Mouse (Mus musculus) brain, adult 2 months (tissue): ENCODE results near the gene Cd9.
A peak's percentile ranks its signal among the peaks of the same experiment; 100 is the strongest.

ENCODE experiments used
- DNase-seq: peaks from one replicate; pipeline ENCODE4 v3.0.0; 2011; ENCODE audit warnings: low read depth, low spot score

The Cd9 gene

DNA sequence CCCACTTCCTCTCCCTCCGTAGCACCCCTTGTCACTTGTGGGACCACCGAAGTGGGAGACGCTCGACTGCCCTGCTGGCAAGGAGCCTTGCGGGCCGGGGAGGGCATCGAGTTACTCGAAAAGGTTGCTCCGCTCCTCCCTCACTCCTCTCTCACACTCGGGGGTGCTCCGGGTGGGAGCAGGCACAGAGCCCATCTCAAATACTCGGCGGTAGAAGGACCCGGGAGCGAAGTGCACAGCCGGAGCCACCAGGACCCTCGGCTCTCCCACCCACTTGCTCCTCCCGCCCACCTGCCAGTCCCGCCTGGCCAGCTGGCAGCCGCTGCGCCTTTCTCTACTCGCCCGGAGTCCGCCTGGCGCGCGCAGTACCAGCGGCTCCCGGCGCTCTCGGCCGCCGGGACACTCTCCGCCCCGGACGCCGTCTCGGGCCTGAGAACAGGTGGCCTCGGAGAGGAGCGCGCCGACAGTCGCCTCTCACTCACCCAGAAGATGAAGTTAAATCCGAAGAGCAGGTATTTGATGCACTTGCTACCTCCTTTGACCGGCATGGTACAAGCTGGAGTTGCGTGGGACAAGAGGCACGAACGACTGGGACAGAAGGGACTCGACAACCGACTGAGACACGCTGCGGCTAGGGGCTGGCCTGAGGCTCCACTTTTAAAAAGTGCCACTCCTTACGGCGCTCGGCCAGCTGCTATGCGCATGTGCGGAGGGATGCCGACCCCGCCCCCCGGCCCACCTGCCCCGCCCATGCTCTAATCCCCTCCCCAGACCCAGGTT lies at the start of gene Cd9:
Gene Cd9, minus strand, starts transcription at position 700 of the 780 bp plus-strand sequence.
- DNase-seq: peak; percentile 52

GRCm38 (mm10) chr6:125541296-125541695 lies 46.7 kb upstream of the Cd9 start:
- no peak for DNase-seq

DNA sequence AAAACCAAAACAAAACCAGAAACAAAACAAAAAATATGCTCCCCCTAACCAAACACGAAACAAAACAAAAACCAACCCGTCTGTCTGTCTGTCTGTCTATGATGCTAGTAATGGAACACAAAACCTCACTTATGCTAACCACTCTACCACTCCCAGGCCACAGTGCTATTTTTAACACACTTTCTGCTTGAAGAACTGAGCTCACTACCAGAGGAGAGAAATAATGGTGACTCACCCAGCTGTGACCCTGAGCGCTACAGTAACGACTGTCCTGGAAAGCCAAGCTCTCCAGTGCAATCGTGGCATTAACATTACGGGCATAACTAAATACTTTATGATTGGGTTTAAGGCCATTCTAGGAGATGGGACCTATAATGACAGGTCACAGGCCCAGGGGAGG lies 46.2 kb upstream of the Cd9 start:
- DNase-seq: no peak

GRCm38 (mm10) chr6:125540199-125540598 lies 45.6 kb upstream of the Cd9 start:
- no peak for DNase-seq

DNA sequence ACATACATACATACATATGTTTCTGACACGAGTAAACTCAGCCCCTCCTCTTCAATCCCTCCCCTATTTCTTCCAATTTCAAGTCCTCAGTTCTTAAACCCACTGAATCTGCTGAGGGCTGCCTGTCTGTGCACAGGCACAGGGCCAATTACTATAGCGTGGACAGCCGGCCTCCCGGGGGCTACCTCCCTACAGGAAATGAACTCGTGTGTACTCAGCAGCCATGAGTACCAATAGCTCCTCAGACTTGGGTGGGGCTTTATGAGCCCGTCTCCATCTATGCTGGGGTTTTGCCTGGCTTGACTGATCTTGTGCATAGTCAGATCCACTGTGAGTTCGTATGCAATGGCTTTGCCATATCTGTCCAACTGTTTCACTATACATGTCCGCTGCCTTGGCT lies 44.8 kb upstream of the Cd9 start:
- DNase-seq: no peak

DNA sequence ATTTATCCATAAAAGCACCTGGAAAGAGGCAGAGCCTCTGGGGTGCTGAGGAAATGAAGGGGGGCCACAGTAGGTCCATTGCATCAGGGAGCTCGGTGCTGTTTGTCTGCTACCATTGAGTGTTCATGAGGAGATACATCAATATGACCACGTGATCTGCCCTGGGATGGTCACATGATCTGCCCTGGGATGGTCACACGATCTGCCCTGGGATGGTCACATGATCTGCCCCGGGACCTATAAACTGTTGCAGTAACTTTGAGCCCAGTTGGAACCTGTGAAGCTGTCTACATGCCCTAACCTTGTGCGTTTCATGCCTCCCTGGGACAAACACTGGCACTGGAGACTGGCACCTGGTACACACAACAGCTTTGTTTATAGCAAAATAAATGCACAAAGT lies 43.9 kb upstream of the Cd9 start:
- no peak for DNase-seq

- DNase-seq: no peak
Measured at GRCm38 (mm10) chr6:125534990-125535389, 40.4 kb upstream of the Cd9 start.

GRCm38 (mm10) chr6:125533104-125533650 lies 38.6 kb upstream of the Cd9 start:
- no peak for DNase-seq

GRCm38 (mm10) chr6:125529479-125529878 lies 34.9 kb upstream of the Cd9 start:
- DNase-seq: no peak

- no peak for DNase-seq
Measured at GRCm38 (mm10) chr6:125528614-125529200, 34.1 kb upstream of the Cd9 start.

DNA sequence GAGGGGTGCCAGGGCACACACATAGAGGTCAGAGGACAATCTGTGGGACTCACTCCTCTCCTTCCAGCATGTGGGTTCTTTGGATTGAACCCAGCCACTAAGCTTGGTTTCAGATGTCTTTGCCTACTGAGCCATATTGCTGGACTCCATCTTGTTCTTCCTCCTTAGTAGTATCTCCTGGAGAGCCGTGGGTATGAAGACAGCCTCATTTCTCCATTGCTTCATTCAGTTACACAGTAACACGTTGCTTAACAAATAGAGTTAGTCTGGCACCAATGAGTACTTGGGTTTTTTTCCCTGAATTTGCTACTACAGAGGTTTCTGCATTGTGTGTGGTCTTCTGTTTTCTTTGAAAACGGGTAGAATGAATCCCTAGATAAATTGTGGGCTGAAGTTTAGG lies 31.5 kb upstream of the Cd9 start:
- DNase-seq: no peak

DNA sequence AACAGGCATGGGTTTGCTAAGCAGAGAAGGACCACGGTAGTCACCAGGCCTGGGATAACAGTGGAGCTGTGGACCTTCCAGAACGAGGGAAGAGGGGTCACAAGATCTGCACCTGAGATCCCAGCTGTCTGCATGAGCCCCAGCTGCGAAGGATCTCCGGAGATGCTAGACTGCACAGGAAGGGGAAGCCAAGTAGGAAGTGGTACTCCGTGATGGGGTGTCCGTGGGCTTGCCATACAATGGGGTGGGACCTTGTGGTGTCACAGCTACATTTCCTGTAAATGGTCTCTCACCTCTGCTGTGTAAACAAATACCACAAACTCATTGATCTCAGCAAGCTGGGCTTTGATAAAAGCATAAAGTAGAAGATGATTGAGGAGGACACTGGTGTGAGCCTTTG lies 29.4 kb upstream of the Cd9 start:
- no peak for DNase-seq

DNA sequence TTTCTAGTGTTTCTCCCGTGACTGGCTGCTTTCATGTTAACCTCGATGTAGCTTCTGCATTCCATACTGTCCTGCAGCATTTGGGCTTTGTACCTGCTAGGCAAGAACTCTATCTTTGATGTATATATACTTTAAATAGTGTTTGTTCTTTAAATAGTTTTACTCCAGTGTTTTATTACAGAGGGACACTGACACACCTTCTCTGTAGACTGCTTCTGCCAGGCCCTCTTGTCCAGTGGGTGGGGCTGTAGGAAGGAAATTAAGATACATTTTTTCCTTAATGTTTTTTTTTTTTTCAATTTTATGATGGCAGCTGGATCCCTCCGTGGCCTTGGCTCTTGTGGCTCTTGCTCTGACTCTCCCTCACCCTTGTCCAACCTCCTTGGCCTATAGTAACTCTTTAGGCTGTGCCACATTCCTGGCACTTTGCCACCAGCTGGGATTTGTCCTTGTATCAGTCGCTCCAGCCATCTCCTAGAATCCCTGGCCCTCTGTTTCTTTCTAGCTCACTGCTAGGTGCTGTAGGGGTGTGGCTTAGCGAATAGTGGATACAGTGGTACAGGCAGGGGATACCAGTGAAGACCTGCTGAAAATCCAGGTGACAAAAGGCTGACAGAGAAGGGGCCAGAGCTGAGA lies 27.1 kb upstream of the Cd9 start:
- DNase-seq: no peak

DNA sequence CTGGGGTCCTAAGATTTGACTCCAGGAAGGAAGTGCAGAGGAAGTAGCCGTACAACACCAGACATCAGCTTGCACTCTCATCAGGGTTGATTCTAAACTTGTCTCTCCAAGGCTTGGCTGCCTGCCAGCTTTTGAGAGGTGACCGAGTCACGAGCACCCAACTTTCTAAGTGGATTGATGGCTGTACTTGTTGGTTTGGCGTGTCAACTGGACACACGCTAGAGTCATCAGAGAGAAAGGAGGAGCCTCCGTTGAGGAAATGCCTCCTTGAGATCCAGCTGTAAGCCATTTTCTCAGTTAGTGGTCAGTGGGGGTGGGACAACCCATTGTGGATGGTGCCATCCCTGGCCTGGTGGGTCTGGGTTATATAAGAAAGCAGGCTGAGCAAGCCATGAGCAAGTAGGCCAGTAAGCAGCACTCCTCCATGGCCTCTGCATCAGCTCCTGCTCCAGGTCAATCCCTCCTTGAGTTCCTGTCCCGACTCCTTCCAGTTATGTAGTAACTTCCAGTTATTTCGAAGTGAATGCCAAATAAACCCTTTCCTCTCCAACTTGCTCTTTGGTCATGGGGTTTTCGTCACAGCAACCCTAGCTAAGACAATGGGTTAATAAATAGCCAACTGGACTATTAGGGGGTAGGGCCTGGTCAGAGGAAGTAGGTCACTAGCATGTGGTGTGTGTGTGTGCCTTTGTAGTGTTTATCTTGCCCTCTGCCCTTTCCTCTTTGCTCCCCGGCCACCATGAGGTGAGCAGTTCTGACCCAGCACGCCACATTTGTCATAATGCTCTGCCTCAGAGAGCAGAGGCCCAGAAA lies 21.1 kb upstream of the Cd9 start:
- peak; percentile 23 for DNase-seq

DNA sequence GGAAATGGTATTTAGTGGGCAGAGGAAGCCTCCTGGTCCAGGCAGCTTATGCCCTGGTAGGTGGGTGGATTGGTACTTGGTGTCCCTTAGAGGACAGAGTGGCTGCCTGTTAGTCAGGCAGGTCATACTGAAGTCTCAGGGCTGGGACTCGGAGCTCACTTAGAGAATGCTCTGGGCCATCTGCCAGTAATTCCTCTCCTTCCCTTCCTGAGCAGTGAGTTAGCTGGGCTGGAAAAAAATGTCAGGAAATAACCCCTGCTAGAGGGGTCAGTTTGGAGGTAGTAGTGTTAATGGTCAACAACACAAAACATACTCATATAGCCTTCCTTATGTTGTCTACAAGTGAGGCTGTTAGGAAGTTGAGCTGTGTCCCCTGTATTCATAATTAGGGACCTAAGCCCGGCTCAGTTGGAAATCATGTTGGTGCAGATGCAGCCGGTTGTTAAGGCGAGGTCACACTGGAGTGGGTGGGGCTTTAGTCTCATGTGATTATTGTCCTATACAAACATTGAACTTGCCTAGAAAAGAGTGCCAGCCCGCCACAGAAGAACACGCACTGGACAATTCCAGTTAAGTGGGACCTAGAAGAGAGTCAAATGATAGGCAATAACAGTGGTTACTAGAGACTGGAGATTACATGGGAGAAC lies 18.5 kb upstream of the Cd9 start:
- no peak for DNase-seq

- no peak for DNase-seq
Measured at GRCm38 (mm10) chr6:125511196-125511595, 16.6 kb upstream of the Cd9 start.

GRCm38 (mm10) chr6:125510645-125511044 lies 16.1 kb upstream of the Cd9 start:
- DNase-seq: no peak

DNA sequence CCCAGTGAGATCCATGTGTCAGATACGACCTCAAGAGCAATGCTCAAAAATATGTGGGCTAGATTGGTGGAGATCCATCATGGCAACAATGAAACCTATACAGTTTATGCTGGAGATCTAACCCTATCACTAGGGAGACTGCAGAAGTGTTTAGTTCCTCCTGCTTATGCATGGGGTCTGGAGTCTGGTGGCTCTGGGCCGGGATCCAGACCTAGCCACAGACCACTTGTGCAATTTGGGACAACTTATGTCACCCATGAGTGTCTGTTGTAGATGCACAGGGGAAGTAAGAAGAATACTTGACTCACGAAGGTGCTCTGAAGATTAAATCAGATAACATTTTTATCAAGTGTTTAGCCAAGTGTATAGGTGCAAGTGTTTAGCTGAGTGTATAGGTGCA lies 15.2 kb upstream of the Cd9 start:
- peak; percentile 33 for DNase-seq

- DNase-seq: no peak
Measured at GRCm38 (mm10) chr6:125506427-125506826, 11.8 kb upstream of the Cd9 start.

- no peak for DNase-seq
Measured at GRCm38 (mm10) chr6:125504622-125505355, 10.2 kb upstream of the Cd9 start.
